Mouse (Mus musculus) mesoderm, embryonic 11.5 days (tissue): Measurements from ENCODE around the gene Colgalt2.
"Not testable (repeated sequence)": the region's sequence is repeated elsewhere in the genome, so short reads cannot be mapped to it uniquely, and the experiment has no call there.

Experiments
- DNase-seq: peaks from one replicate; pipeline ENCODE4 v3.0.0-alpha.2; 2012; ENCODE audit warnings: low read depth, low spot score

The Colgalt2 gene

DNA sequence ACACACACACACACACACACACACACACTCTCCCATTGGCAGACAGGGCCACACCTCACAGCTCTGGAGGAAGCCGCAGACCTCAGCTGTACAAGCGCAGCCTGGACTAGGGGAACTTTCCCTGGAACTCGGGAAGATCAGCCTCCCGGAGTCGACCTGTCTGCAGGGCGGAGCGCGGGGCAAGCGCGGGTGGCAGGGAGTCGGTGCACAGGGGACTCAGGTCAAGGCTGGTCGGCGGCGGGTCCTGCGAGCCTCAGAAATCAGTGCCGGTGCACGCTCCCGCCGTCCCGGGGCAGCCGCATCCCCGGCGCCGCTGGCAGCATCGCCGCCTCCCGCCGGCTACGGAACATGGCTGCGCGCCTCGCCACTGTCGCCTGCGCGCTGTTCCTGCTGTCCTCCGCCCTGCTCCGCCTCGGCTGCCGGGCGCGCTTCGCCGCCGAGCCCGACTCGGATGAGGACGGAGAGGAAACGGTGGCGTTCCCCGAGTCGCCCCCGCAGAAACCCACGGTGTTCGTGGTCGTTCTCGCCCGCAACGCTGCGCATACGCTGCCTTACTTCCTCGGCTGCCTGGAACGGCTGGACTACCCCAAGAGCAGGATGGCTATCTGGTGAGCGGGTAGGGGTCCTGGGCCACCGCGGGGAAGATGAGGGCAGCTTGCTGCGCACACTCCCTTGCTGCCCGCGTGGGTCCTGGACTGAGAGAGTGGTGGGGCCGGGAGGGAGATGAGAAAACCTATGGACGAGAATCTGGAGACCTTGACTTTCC is at the start of gene Colgalt2:
Colgalt2 (plus strand) TSS at position 41 of the 766 bp plus-strand sequence.
- DNase-seq, result peak; percentile 41

GRCm38 (mm10) chr1:152356721-152357120 is 42.9 kb upstream of the Colgalt2 start:
- no peak for DNase-seq

GRCm38 (mm10) chr1:152368311-152369088 is 31.1 kb upstream of the Colgalt2 start:
- DNase-seq, result no peak

DNA sequence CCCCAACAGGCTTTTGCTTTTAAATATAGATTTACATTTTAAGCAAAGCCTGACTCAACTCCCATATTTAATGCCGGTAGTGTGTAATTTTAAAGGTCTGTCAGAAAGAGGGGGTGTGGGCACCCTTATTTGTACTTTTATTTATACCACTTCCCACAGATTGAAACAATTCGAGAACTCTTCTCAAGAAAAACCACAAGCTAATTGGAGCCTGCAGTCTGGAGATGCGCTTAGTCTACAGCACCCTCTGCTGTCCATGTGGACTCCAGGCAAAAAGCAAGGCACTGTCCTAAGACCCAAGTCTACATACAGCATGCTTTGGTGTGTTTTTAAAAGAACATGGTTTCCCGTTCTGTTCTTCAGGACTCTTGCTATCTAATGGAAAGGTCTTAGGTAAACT is 30.5 kb upstream of the Colgalt2 start:
- DNase-seq, result peak; percentile 63

- no peak for DNase-seq
Observed at GRCm38 (mm10) chr1:152378311-152378710, 21.3 kb upstream of the Colgalt2 start.

DNA sequence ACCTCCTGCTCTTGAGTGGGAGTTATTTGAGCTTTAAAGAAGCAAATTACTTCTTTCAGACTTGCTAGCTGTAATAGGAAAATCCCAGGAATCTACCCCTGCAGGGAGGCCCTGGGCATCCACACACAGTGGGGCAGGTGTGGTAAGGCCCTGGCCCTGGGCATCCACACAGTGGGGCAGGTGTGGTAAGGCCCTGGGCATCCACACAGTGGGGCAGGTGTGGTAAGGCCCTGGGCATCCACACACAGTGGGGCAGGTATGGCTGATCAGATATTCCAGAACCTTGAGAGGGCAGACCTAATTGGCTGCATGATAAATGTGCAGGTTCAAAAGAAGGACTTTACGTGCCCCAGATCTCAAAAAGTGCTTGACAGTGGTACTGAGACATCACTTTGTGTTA is 15.0 kb upstream of the Colgalt2 start:
- no peak for DNase-seq

GRCm38 (mm10) chr1:152385693-152386092 is 13.9 kb upstream of the Colgalt2 start:
- not testable (repeated sequence) for DNase-seq

DNA sequence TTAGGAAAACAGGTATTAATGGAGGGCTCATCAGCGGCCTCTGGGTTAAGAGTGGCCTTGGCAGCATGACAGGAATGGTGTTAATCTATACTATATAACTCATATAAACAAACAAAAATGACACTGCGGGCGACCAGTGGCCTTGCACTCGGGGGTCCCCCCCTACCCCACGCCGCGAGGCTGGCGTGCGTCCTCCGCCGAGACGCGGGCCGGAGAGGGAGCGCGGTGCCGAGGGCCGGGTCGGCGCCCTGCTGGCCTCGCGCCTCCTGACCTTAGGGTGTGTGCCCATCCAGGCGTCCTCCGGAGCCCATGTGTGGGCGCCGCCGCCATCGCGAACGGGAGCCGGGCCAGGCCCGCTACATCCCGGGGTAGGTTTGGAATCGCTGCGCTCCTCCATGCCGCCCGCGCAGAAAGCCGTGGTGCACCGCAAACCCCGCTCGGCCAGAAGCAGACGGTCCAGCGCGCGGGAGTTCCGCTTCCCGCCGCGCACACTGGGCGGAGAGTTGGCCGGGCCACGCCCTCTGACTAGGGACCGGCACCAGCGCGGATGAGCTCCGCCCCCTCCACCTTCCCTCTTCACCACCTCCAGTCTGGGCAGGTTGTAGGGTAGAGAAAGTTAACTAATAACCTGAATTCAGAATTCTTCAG is 13.3 kb upstream of the Colgalt2 start, which contains the start of gene Tsen15:
Tsen15 (minus strand) TSS at position 501 of the 648 bp plus-strand sequence.
- DNase-seq, result peak; percentile 77

DNA sequence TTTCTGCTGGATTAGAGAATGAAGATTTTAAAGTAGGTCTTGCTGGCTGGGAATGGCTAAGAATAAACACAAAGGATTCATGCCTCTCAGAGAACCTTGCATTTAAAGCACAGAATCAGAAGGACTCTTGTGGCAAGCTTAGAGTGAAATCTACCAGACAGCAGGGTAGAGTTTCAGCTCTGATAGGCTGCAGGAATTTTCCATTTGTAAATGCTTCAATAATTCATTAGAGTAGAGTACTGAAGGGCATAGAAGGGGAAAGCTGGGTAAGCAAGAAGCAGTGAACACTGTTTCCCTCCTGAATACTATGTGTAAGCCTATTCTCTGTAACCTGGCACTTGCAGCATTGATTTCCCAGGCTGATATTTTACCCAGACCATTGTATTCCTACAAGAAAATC is 10.4 kb upstream of the Colgalt2 start:
- no peak for DNase-seq

GRCm38 (mm10) chr1:152394137-152394536 is 5.5 kb upstream of the Colgalt2 start:
- no peak for DNase-seq

DNA sequence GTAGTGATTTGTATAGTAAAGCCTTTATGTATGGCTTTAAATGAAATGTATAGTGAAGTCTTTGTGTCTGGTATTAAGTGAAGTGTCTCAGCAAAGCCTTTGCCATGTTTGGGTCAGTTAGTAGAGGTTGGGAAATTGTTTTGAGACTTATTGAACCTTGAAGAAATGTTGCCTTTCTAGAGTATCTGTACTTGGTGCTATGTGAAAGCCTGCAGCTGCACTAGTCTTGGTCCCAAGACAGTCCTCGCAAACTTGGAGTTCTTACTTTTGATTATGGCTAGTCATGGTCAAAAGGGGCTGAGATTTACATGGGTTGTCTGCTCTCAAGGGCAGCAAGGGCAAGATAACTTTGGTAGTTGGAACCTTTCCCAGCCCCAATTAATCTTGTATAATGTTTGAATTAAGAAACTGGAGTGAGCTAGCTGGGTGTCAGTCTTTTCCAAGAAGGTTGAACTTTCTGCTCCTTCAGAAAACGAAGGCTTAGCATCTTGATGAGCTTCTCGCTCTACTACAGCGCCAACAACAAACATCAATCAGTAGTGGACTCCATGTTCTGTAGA is 4.6 kb upstream of the Colgalt2 start:
- DNase-seq, result no peak

GRCm38 (mm10) chr1:152398708-152399107 is 922 bp upstream of the Colgalt2 start:
- no peak for DNase-seq

DNA sequence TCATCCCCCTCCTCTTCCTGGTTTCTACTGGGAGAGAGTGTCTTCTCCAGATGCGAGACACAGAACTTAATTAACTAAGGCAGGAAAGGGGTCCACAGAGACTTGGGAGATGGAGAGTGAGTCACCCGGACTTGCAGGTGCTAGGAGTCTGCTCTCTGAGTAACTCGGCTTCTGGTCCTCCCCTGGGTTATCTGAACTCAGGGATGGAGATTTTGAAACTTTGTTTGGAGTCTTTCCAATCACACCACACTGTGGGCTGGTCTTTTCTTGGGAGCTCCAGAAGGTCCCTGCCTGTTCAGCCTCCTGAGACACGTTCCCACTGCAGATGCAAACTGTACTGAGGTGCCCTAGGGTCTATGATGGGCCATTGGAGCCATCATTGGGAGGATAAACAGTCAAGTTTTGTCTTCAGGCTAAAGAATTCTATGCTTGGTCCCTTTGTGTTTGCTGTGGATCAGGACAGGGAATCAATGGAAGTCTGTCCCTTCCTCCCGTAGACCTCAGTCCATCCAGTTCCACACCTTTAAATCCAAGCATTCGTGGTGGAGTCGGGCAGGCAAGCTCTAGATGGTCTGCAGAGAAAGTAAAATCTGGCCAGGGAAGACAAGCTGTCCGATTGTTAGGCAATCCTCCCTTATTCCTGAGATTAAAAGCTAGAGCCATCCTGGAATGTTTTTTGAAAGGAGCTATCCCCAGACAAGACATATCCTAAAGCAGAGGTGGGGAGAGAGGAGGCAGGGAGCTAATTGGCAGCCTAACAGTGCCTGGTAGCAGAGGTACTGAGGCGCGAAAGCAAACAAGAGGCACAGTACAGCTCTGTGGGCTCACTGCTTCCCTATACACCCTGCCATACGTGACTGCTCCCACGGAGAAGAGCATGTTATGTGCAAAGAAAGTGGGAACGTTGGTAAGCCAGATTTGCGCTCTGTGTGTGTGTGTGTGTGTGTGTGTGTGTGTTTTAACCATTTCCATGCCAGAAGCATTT is 1.2 kb downstream of the Colgalt2 start:
- DNase-seq, result no peak

DNA sequence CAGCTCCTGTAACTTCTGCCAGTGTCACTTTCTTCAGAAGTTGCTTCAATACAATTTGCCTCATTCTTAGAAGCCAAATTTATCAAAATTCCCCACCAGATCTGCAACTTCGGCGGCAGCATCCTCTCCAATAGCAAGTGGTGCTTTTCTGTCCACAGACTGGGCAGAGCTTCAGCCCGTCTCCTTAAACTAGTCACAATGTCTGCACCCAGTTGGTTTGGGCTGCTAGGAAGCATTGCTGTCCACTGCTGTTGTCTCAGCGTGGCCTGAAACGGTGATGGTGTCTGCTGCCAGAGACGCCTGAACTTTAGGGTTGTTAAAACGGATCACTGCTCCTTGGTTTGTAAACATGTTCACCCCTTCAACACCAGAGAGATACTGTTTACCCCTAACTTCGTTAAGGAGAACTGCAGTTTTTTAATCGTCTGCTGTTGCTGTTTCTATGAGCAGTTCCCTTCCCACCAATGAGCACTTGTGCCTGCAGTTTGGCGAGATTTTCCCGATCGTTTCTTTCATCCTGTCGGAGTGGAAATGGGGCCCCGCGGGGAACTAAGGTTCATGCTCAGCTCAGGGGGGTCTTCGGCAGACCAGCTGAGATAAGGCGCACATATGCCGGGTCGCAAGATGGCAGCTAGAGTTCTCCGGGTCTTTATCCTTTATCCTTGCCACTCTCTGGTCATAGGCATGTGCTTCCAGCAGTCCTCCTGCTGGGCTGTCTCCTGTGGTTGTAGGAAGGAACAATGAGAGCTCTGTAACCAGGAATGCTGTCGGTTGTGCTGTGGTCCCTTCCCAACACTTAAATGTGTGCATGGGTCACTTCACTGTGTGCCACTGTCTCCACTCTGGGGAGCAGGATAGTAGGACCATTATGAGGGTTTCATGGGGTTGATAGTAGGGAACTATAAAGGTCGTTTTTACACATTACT is 7.7 kb downstream of the Colgalt2 start:
- peak; percentile 65 for DNase-seq

DNA sequence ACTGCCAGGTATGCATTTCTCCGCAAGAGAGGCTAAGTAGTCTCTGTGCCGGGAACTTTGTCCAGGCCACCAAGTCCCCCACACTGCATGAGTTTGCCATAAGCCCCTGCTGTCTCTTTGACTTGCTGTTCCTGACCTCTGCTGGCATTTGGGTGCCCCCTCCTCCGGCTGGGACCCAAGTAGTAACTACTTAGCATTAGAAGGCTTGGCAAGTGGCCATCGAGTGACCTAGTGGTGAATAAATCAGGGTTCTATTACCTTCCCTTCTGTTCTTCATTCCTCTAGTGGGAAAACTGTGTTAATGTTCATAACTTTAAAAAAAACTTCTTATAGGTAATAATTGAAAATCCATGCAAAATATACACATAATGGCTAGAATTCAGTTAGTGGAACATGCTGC is 9.7 kb downstream of the Colgalt2 start:
- no peak for DNase-seq

DNA sequence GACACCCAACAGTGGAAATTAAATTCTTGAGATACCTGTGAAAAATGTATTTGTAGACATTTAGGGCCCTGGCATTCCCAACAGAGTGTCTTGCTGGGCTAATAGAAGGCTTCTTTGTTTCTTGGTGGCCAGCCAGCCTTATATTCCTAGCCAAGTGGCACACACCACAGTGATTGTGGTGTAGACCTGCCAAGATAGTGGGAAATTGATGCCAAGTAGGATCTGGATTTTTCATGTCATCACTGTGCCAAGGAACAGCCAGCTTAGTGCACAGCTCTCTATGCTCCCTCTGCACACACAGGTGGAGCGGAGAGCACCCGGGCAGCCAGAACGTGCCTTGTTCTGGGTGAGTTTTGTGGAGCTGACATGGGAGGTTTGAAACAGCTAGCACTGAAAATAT is 11.0 kb downstream of the Colgalt2 start:
- no peak for DNase-seq

- DNase-seq, result no peak
Observed at GRCm38 (mm10) chr1:152413116-152413515, 13.5 kb downstream of the Colgalt2 start.

DNA sequence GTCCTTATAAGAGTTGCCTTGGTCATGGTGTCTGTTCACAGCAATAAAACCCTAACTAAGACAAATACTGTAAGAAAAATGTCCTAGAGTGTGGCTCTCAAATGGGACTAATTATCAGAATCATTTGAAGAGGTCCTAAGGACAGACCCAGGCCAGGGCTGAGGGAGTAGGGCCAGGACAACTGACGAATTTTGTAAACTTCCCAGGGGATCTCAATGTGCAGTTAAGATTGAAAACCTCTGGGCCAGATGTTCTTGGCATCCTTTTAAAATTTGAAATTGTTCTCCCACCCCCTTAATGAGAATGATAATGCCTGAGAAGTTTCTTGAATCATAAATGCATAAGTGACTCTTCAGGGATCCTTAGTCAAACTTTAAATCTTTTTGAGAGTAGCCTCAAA is 14.3 kb downstream of the Colgalt2 start:
- no peak for DNase-seq

DNA sequence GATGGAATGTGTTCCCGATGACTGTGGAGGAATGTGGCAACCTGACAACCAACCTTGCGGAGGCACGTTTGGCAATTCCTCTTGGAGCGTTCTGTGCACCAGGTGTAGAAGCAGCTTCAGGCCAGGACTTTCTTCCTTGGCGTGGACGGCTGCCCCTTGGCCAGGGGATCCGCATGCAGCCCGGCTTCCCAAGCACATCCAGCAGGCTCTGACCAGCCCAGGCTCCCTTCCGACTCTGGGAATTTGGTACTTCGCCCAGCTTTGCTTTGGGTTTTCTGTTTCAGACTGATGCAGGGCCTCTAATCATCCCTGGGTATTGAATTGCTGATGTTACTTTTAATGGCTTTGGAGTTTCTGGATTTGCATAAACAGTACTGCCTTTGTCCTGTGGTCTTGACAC is 14.8 kb downstream of the Colgalt2 start:
- DNase-seq, result no peak
